Mouse (Mus musculus) heart, embryonic 11.5 days (tissue): ENCODE data around the gene Orc6. TPM values are rescaled to one million over a fixed set of nuclear protein-coding genes. Genes with fewer than 3 reads are reported as not detected.

Source experiments
- ATAC-seq: fragments of 200-750 bp; cut with Nextera tagmentation; replicated peaks from 2 replicates; pipeline ENCODE4 v1.8.0; 2017; ENCODE audit warnings: moderate library complexity; ENCODE audit not compliant: insufficient number of reproducible peaks, low FRiP score, low TSS enrichment
- H3K27ac ChIP-seq: fragments of 300-500 bp; sonication (generic); 2 replicates; pipeline ENCODE4 v1.5.1; 2014; ENCODE audit warnings: mild to moderate bottlenecking, low read depth, low read length
- H3K27me3 ChIP-seq: fragments of 300-500 bp; sonication (generic); 2 replicates; pipeline ENCODE4 v1.6.1; 2014; ENCODE audit warnings: mild to moderate bottlenecking, low read length, mixed read lengths; ENCODE audit not compliant: control insufficient read depth, insufficient read depth
- H3K36me3 ChIP-seq: fragments of 300-500 bp; sonication (generic); 2 replicates; pipeline ENCODE4 v1.6.1; 2014; ENCODE audit warnings: mild to moderate bottlenecking, low read length, moderate library complexity, mixed read lengths; ENCODE audit not compliant: control insufficient read depth, insufficient read depth
- H3K4me1 ChIP-seq: fragments of 300-500 bp; sonication (generic); 2 replicates; pipeline ENCODE4 v1.6.1; 2014; ENCODE audit warnings: low read length; ENCODE audit not compliant: control insufficient read depth, insufficient read depth
- H3K4me2 ChIP-seq: fragments of 300-500 bp; sonication (generic); 2 replicates; pipeline ENCODE4 v1.6.1; 2014; ENCODE audit warnings: mild to moderate bottlenecking, moderate library complexity
- H3K4me3 ChIP-seq: fragments of 300-500 bp; sonication (generic); 2 replicates; pipeline ENCODE4 v1.5.1; 2014; ENCODE audit warnings: low read depth, low read length
- H3K9ac ChIP-seq: fragments of 300-500 bp; sonication (generic); 2 replicates; pipeline ENCODE4 v1.6.1; 2014; ENCODE audit warnings: mild to moderate bottlenecking, low read depth, low read length, moderate library complexity
- H3K9me3 ChIP-seq: fragments of 300-500 bp; sonication (generic); replicated peaks from 2 replicates; pipeline ENCODE4 v1.6.1; 2016; ENCODE audit warnings: low read length; ENCODE audit not compliant: control insufficient read depth
- WGBS: fragments of 180-500 bp; shearing (Covaris S2); extraction: QIAGEN DNeasy Blood & Tissue Kit; methylation state at CpG from one replicate; pipeline ENCODE4 v1.1.7; 2014; ENCODE audit not compliant: insufficient replicate concordance; 5-methylcytosine and 5-hydroxymethylcytosine counted together
- polyA plus RNA-seq: library from polyadenylated mRNA; unstranded; fragments of >200 nt; fragmentation: Nextera tagmentation; extraction: Ambion mirVana; gene quantifications from 2 replicates; pipeline ENCODE4 v1.2.1, GENCODE M21; 2014

The Orc6 gene
- polyA plus RNA-seq, 1 experiment from 2014 or later = 92.3 TPM

GRCm38 (mm10) chr8:85313036-85313435 is 13.6 kb downstream of the Orc6 start:
- no peak for ATAC-seq
- H3K4me1 ChIP-seq = no peaks in the 10 kb centered on the region
- H3K36me3 ChIP-seq = peaks cover 3% of the 10 kb centered on the region; the same call in 1 of the 2 replicates
- no peak overlapping the region for H3K9ac ChIP-seq
- no peak overlapping the region for H3K27ac ChIP-seq
- no peak overlapping the region for H3K4me2 ChIP-seq
- WGBS = 67% methylated on average over 3 of the region's 3 CpGs
- H3K4me3 ChIP-seq = no peak overlapping the region
- no peaks in the 10 kb centered on the region for H3K9me3 ChIP-seq
- H3K27me3 ChIP-seq = no peaks in the 10 kb centered on the region

DNA sequence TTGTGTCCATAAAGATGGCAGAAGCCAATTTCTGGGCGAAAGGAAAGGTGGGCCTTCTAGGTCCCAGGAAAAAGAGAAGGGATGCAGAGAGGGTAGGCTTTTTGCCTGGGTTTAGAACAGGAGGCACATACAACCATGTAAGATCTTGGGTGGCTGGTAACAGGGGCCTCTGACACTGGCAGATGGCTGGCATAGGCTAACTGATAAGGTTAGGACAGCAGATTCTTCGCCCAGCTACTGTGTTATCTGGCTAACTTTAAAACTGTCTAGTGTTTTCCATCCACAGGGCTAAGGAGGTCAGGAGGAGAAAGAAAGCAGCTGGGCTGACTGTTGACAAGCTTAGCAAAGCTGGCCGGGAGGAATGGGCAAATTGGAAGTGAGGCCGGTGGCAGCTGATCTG is 19.1 kb downstream of the Orc6 start:
- WGBS = 59% methylated on average over 4 of the region's 4 CpGs
- H3K36me3 ChIP-seq = no peaks in the 10 kb centered on the region
- 0 out of 2 replicates have a peak overlapping the region, but pooled peaks have one; percentile 15 for H3K27ac ChIP-seq
- H3K4me3 ChIP-seq = no peak overlapping the region
- ATAC-seq = no peak
- H3K4me2 ChIP-seq = no peak overlapping the region
- no peaks in the 10 kb centered on the region for H3K27me3 ChIP-seq
- no peak overlapping the region for H3K9ac ChIP-seq
- H3K4me1 ChIP-seq = no peaks in the 10 kb centered on the region
- H3K9me3 ChIP-seq = no peaks in the 10 kb centered on the region

GRCm38 (mm10) chr8:85321981-85322380 is 22.5 kb downstream of the Orc6 start:
- H3K4me3 ChIP-seq = no peak overlapping the region
- H3K9me3 ChIP-seq = no peaks in the 10 kb centered on the region
- H3K27me3 ChIP-seq = no peaks in the 10 kb centered on the region
- no peaks in the 10 kb centered on the region for H3K4me1 ChIP-seq
- 0 out of 2 replicates have a peak, but pooled peaks cover 2% of the 10 kb centered on the region for H3K36me3 ChIP-seq
- ATAC-seq = no peak
- no peak overlapping the region for H3K4me2 ChIP-seq
- no peak overlapping the region for H3K9ac ChIP-seq
- no peak overlapping the region for H3K27ac ChIP-seq
- WGBS = 85% methylated on average over 15 of the region's 15 CpGs

- H3K4me3 ChIP-seq = no peak overlapping the region
Measured at GRCm38 (mm10) chr8:85323084-85323483, 23.7 kb downstream of the Orc6 start.

GRCm38 (mm10) chr8:85327036-85327435 is 27.6 kb downstream of the Orc6 start:
- Histone ChIP-seq H3K4me3 (no peak overlapping the region), H3K4me1 (no peaks in the 10 kb centered on the region), H3K27ac (no peak overlapping the region), H3K4me2 (no peak overlapping the region), H3K9ac (no peak overlapping the region), H3K9me3 (no peaks in the 10 kb centered on the region), H3K27me3 (no peaks in the 10 kb centered on the region), H3K36me3 (peaks cover 7% of the 10 kb centered on the region; the same call in 1 of the 2 replicates)
- 73% methylated on average over 9 of the region's 9 CpGs for WGBS
- ATAC-seq = no peak

More at GRCm38 (mm10) chr8:85323084-85323483, 23.7 kb downstream of the Orc6 start:
- WGBS = 81% methylated on average over 3 of the region's 3 CpGs
- Histone ChIP-seq H3K36me3 (0 out of 2 replicates have a peak, but pooled peaks cover 2% of the 10 kb centered on the region), H3K4me2 (no peak overlapping the region), H3K9ac (no peak overlapping the region), H3K4me1 (no peaks in the 10 kb centered on the region), H3K27ac (no peak overlapping the region), H3K27me3 (no peaks in the 10 kb centered on the region), H3K9me3 (no peaks in the 10 kb centered on the region)
- no peak for ATAC-seq

GRCm38 (mm10) chr8:85329506-85329905 is 30.1 kb downstream of the Orc6 start:
- Histone ChIP-seq H3K9me3 (no peaks in the 10 kb centered on the region), H3K27me3 (no peaks in the 10 kb centered on the region), H3K9ac (no peak overlapping the region), H3K27ac (no peak overlapping the region), H3K4me3 (no peak overlapping the region), H3K4me1 (no peaks in the 10 kb centered on the region), H3K4me2 (no peak overlapping the region), H3K36me3 (peaks cover 7% of the 10 kb centered on the region; the same call in 1 of the 2 replicates)
- ATAC-seq = no peak
- 52% methylated on average over 1 of the region's 1 CpGs for WGBS

DNA sequence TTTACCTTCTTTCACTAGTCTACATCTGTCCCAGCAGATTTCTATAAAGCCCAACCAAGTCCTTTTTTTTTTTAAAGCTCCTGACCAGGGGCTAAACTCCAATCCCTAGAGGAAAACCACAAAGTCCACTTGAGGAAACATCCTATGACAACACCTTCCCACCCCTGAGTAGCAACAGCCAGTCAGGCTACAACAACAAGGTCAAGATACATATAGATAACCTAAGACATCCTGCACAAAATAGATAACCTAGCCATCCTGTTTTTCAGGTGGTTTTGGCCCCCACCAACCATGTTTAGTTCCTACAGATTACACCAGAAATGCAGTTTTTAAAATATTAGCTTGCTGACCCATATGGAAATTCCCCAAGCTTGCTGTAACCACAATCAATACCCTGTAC is 35.7 kb downstream of the Orc6 start:
- no peaks in the 10 kb centered on the region for H3K9me3 ChIP-seq
- no peak overlapping the region for H3K4me2 ChIP-seq
- no peak overlapping the region for H3K4me3 ChIP-seq
- ATAC-seq = no peak
- H3K4me1 ChIP-seq = no peaks in the 10 kb centered on the region
- H3K9ac ChIP-seq = no peak overlapping the region
- H3K36me3 ChIP-seq = peaks cover 9% of the 10 kb centered on the region
- no peak overlapping the region for H3K27ac ChIP-seq
- no peaks in the 10 kb centered on the region for H3K27me3 ChIP-seq

- no peaks in the 10 kb centered on the region for H3K27me3 ChIP-seq
- no peak overlapping the region for H3K27ac ChIP-seq
- H3K4me1 ChIP-seq = no peaks in the 10 kb centered on the region
- H3K4me3 ChIP-seq = no peak overlapping the region
- no peak overlapping the region for H3K4me2 ChIP-seq
- no peak overlapping the region for H3K9ac ChIP-seq
- H3K9me3 ChIP-seq = no peaks in the 10 kb centered on the region
- ATAC-seq = no peak
- peaks cover 6% of the 10 kb centered on the region for H3K36me3 ChIP-seq
- WGBS = 75% methylated on average over 6 of the region's 6 CpGs
Measured at GRCm38 (mm10) chr8:85336211-85336933, 36.9 kb downstream of the Orc6 start.

GRCm38 (mm10) chr8:85337681-85338080 is 38.2 kb downstream of the Orc6 start:
- no peaks in the 10 kb centered on the region for H3K4me1 ChIP-seq
- no peak for ATAC-seq
- no peak overlapping the region for H3K9ac ChIP-seq
- 76% methylated on average over 4 of the region's 4 CpGs for WGBS
- H3K27me3 ChIP-seq = no peaks in the 10 kb centered on the region
- no peak overlapping the region for H3K4me2 ChIP-seq
- H3K4me3 ChIP-seq = no peak overlapping the region
- H3K36me3 ChIP-seq = peaks cover 6% of the 10 kb centered on the region
- H3K9me3 ChIP-seq = no peaks in the 10 kb centered on the region
- H3K27ac ChIP-seq = no peak overlapping the region
